Mouse (Mus musculus) stomach, postnatal 0 days (tissue): ENCODE results near the gene Kalrn. TPM values are rescaled to one million over a fixed set of nuclear protein-coding genes. Genes with fewer than 3 reads are reported as not detected.

Experiments
- ATAC-seq: fragments of 200-750 bp; cut with Nextera tagmentation; 2 replicates; pipeline ENCODE4 v1.8.0; 2017; ENCODE audit not compliant: low FRiP score, low TSS enrichment
- DNase-seq: peaks from one replicate; pipeline ENCODE4 v3.0.0-alpha.2; 2016; ENCODE audit warnings: low spot score
- H3K27ac ChIP-seq: fragments of 300-500 bp; sonication (generic); replicated peaks from 2 replicates; pipeline ENCODE4 v1.5.1; 2014; ENCODE audit warnings: mild to moderate bottlenecking, control low read depth
- H3K27me3 ChIP-seq: fragments of 300-500 bp; sonication (generic); 2 replicates; pipeline ENCODE4 v1.6.1; 2014; ENCODE audit warnings: low read length; ENCODE audit not compliant: control insufficient read depth, insufficient read depth
- H3K36me3 ChIP-seq: fragments of 300-500 bp; sonication (generic); 2 replicates; pipeline ENCODE4 v1.6.1; 2014; ENCODE audit warnings: low read length, mixed read lengths; ENCODE audit not compliant: control insufficient read depth, insufficient read depth
- H3K4me1 ChIP-seq: fragments of 300-500 bp; sonication (generic); replicated peaks from 2 replicates; pipeline ENCODE4 v1.6.1; 2014; ENCODE audit warnings: antibody characterized with exemption; ENCODE audit not compliant: control insufficient read depth, insufficient read depth
- H3K4me2 ChIP-seq: fragments of 300-500 bp; sonication (generic); replicated peaks from 2 replicates; pipeline ENCODE4 v1.6.1; 2014; ENCODE audit warnings: low read depth, mild to moderate bottlenecking, control low read depth, moderate library complexity
- H3K4me3 ChIP-seq: fragments of 300-500 bp; sonication (generic); 2 replicates; pipeline ENCODE4 v1.5.1; 2014; ENCODE audit warnings: low read depth, low read length, control low read depth
- H3K9ac ChIP-seq: fragments of 300-500 bp; sonication (generic); 2 replicates; pipeline ENCODE4 v1.6.1; 2014; ENCODE audit warnings: mild to moderate bottlenecking, low read length, control low read depth, mixed read lengths
- H3K9me3 ChIP-seq: fragments of 300-500 bp; sonication (generic); 2 replicates; pipeline ENCODE4 v1.6.1; 2016; ENCODE audit warnings: low read length; ENCODE audit not compliant: control insufficient read depth
- CTCF ChIP-seq: IDR thresholded peaks from 2 replicates; pipeline ENCODE4 v1.5.1; 2016; ENCODE audit warnings: antibody characterized with exemption, low read depth, mild to moderate bottlenecking, moderate library complexity
- EP300 ChIP-seq: optimal IDR thresholded peaks from 2 replicates; pipeline ENCODE3; 2016; ENCODE audit warnings: antibody characterized with exemption
- WGBS: fragments of 180-500 bp; shearing (Covaris S2); extraction: QIAGEN DNeasy Blood & Tissue Kit; methylation state at CpG from one replicate; pipeline ENCODE4 v1.1.7; 2014; 5-methylcytosine and 5-hydroxymethylcytosine counted together
- polyA plus RNA-seq: library from polyadenylated mRNA; unstranded; fragments of >200 nt; fragmentation: Nextera tagmentation; extraction: Ambion mirVana; gene quantifications from 2 replicates; pipeline ENCODE4 v1.2.1, GENCODE M21; 2015

The Kalrn gene
- polyA plus RNA-seq, 1 experiment from 2014 or later = 14.4 TPM

DNA sequence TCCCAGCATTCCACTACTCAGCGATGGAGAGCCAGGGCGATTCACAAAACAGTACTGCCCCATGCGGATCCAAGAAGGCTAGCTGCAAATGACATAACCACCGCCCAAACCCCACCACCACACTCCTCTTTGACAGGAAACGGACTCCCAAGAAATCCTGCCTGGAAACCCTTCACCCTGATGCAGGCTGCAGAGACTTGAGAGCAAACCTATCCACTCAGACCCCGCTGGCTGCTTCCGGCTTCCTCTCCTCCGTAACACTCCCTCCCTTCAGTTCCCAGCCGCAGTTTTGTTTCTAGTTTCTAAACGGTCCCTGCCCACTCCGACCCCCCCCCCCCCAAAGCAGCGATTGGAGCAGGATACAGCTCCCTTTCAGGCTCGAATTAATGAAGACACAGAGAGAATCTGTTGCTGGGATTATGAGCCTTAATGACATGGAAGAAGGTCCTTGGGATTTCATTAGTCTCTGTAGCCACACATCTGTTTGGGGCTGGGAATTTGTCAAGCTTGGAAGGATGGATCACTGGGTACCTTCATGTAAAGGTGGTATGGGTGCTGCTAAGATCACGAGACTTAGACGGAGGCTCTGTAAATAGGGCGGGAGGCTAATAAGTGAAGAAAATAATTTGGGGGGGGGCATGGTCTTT lies 478.8 kb downstream of the Kalrn start:
- Histone ChIP-seq H3K9ac (peak overlapping the region; percentile 45), H3K4me3 (peak overlapping the region; percentile 55), H3K27ac (peak overlapping the region; percentile 35), H3K4me2 (peak overlapping the region; percentile 82), H3K9me3 (no peaks in the 10 kb centered on the region), H3K4me1 (no peaks in the 10 kb centered on the region), H3K36me3 (no peaks in the 10 kb centered on the region), H3K27me3 (no peaks in the 10 kb centered on the region)
- WGBS = 1% methylated on average over 16 of the region's 16 CpGs
- DNase-seq = peak; percentile 58
- no peak for TF ChIP-seq EP300
- peak; percentile 60 for TF ChIP-seq CTCF
- ATAC-seq = peak; percentile 46; the same call in 1 of the 2 replicates

DNA sequence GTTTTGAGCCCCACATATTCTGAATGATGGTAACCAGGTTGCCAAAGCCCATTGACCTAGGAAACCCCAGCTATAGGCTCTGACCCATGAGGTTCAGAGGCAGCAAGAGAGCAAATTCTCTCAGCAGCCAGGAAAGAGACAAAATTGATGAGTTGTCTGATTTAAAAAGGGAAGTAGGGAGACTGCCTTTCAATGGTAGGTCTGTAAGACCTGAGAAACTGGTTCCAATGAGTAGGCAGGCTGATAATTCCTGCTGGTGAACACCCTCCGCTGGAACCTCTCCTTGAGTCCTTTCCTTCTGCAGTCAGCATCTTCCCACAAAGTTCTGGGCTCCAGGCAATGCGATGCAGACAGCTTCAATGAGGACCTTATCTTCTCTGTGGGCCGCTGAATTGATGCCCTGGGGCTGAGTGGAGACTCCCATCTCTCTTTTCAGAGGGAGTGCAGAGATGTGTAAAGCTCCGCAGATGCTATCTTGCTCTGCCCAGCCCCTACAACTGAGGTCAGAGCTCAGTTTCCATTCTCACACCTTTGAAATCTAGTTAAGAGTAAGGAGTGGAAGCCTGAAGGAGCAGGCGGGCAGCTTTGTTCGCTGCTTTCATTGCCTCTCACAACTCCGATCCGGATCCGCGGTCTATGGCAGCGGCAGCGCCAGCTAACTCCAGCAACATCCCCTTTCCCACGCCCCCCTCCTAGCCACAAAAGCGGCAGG lies 479.4 kb downstream of the Kalrn start:
- ATAC-seq (no peak), DNase-seq (no peak)
- Histone ChIP-seq H3K36me3 (no peaks in the 10 kb centered on the region), H3K4me2 (peak overlapping the region; percentile 82), H3K27ac (peak overlapping the region; percentile 35), H3K9ac (peak overlapping the region; percentile 45), H3K4me1 (no peaks in the 10 kb centered on the region), H3K4me3 (peak overlapping the region; percentile 55), H3K9me3 (no peaks in the 10 kb centered on the region), H3K27me3 (no peaks in the 10 kb centered on the region)
- WGBS = 8% methylated on average over 14 of the region's 14 CpGs
- TF ChIP-seq CTCF = no peak
- no peak for TF ChIP-seq EP300

DNA sequence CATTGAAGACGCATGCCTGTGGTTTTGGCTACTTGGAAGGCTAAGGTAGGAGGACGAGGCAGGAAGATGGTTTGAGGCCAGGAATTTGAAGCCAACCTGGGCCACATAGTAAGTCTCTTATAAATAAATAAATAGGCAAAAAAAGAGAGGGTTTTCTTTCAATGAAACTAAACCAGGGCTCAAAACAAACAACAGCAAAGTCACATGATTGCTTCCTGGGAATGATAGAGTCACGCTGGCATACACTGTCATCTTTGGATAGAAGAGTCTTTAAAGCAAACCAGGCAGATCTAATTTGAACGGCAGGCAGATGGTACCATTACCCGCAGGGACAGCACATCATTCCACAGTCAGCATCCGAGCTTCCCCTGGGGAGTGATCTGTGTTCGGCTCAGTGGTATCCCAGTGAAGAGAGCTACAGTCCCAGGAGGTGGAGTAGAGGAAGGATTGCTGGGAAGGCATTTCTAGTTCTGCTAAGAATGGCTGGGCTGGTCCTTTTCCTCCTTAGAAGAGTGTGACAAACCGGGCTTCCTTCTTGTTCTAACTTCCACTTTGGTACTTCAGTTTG lies 483.7 kb downstream of the Kalrn start:
- Histone ChIP-seq H3K4me1 (no peaks in the 10 kb centered on the region), H3K4me3 (no peak overlapping the region), H3K4me2 (no peak overlapping the region), H3K27ac (no peak overlapping the region), H3K27me3 (no peaks in the 10 kb centered on the region), H3K9me3 (no peaks in the 10 kb centered on the region), H3K36me3 (no peaks in the 10 kb centered on the region), H3K9ac (no peak overlapping the region)
- WGBS = 64% methylated on average over 8 of the region's 8 CpGs
- TF ChIP-seq CTCF (no peak), EP300 (no peak)
- ATAC-seq = no peak
- no peak for DNase-seq

DNA sequence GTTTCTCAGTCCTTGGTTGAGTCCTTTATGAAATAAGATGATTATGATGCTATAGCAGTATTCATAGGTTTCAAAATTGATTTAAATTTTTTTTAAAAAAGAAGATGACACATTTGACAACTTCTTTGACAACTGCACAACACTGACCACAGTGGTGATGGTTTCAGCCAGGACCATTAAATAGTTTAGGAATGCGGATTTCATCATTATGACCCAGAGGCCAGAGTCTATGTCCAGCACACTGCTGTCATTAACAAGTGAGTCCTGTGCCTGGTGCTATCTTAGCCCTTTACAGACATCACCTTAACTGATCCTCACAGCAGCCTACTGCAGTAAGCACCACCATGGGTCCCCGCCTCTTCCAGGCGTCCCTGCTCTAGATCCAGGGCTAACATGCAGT lies 484.3 kb downstream of the Kalrn start:
- TF ChIP-seq EP300 = no peak
- TF ChIP-seq CTCF = no peak
- Histone ChIP-seq H3K36me3 (no peaks in the 10 kb centered on the region), H3K27ac (no peak overlapping the region), H3K9ac (no peak overlapping the region), H3K4me3 (no peak overlapping the region), H3K27me3 (no peaks in the 10 kb centered on the region), H3K9me3 (no peaks in the 10 kb centered on the region), H3K4me1 (no peaks in the 10 kb centered on the region), H3K4me2 (no peak overlapping the region)
- 85% methylated on average over 3 of the region's 3 CpGs for WGBS
- DNase-seq = no peak
- no peak for ATAC-seq

DNA sequence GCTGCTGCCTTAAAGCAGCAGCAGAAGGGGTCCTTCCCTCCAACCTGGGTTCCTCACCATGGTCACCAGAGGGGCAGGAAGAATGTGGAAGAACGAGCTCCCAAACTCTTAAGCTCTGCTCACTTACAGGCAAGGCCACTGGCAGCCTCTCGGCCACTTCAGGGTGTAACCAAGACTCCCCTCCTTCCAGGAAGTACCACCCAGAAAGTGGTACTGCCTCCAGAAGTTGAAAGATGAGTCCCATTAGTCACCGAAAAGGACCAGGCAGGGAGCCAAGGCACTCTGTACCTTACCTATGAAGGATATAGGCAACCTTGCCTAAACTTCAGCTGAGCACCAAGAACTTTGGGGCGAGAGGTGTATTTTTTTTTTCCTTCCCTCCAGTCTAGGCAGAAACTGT lies 485.0 kb downstream of the Kalrn start:
- H3K27ac ChIP-seq = 0 out of 2 replicates have a peak overlapping the region, but pooled peaks have one; percentile 30
- TF ChIP-seq CTCF (no peak), EP300 (no peak)

More for the DNA sequence above, 485.0 kb downstream of the Kalrn start:
- 44% methylated on average over 4 of the region's 4 CpGs for WGBS
- no peak overlapping the region for H3K4me3 ChIP-seq
- DNase-seq (peak; percentile 30), ATAC-seq (0 out of 2 replicates have a peak, but pooled peaks have one; percentile 31)
- H3K9ac ChIP-seq = no peak overlapping the region
- H3K9me3 ChIP-seq = no peaks in the 10 kb centered on the region
- no peaks in the 10 kb centered on the region for H3K27me3 ChIP-seq
- H3K36me3 ChIP-seq = no peaks in the 10 kb centered on the region
- H3K4me2 ChIP-seq = no peak overlapping the region
- no peaks in the 10 kb centered on the region for H3K4me1 ChIP-seq
